Mouse (Mus musculus) olfactory bulb, adult 2 months (tissue): ENCODE measurements around the gene Dot1l.

Experiments used
- CTCF ChIP-seq: fragments of 200-500 bp; IDR thresholded peaks from 2 replicates; pipeline ENCODE4 v1.5.1; 2012; ENCODE audit warnings: low read depth, mild to moderate bottlenecking, low read length, moderate library complexity; ENCODE audit not compliant: insufficient read depth
- POLR2A ChIP-seq: fragments of 200-500 bp; IDR thresholded peaks from 2 replicates; pipeline ENCODE4 v1.6.1; 2012; ENCODE audit warnings: mild to moderate bottlenecking, low read depth, low read length, moderate library complexity; ENCODE audit not compliant: insufficient read depth

GRCm38 (mm10) chr10:80822528-80822927 is 67.5 kb downstream of the Dot1l start:
- TF ChIP-seq CTCF = no peak
- TF ChIP-seq POLR2A = no peak
